Mouse (Mus musculus) CH12.LX (cell line): ENCODE results near the gene Anapc15. TPM values are rescaled to one million over a fixed set of nuclear protein-coding genes. Genes with fewer than 3 reads are reported as not detected.

ENCODE experiments used
- DNase-seq: peaks from one replicate; pipeline ENCODE4 v3.0.0-alpha.2; 2013; ENCODE audit errors: extremely low read depth
- H3K27ac ChIP-seq: 2 replicates; pipeline ENCODE4 v1.5.1; 2012; ENCODE audit warnings: low read depth, mild to moderate bottlenecking, control low read depth, moderate library complexity; ENCODE audit not compliant: insufficient read depth
- H3K27me3 ChIP-seq: replicated peaks from 2 replicates; pipeline ENCODE3; 2012; ENCODE audit warnings: inconsistent platforms
- H3K36me3 ChIP-seq, 2 experiments: replicated peaks in 1 of 2; 2 replicates each; pipeline versions ENCODE3 to v1.6.1; 2012; ENCODE audit warnings: inconsistent platforms in 1 of 2, low read length in 1 of 2, mild to moderate bottlenecking in 1 of 2, mixed read lengths in 1 of 2, moderate library complexity in 1 of 2; ENCODE audit not compliant: control insufficient read depth in 1 of 2, insufficient read depth in 1 of 2
- H3K4me1 ChIP-seq, 2 experiments: 2 replicates each; pipeline ENCODE4 v1.6.1; 2012; ENCODE audit warnings: inconsistent platforms in 1 of 2, moderate library complexity in 1 of 2; ENCODE audit not compliant: insufficient read depth in 2 of 2, control insufficient read depth in 1 of 2
- H3K4me2 ChIP-seq: 2 replicates; pipeline ENCODE4 v1.6.1; 2012; ENCODE audit warnings: low read depth, mild to moderate bottlenecking, control low read depth; ENCODE audit not compliant: poor library complexity, insufficient read depth, severe bottlenecking
- H3K4me3 ChIP-seq, 3 experiments: fragments of 150-350 bp in 1 of 3; sonication (generic) in 1 of 3; replicated peaks in 1 of 3; 2 replicates each; pipeline versions ENCODE3 to v1.5.1; 2011 to 2012; ENCODE audit warnings: low read depth in 2 of 3, low read length in 2 of 3, mild to moderate bottlenecking in 2 of 3, moderate library complexity in 2 of 3, control low read depth in 1 of 3, improper control_type of control experiment in 1 of 3, inconsistent platforms in 1 of 3, mixed read lengths in 1 of 3; ENCODE audit not compliant: poor library complexity in 1 of 3
- H3K79me2 ChIP-seq: replicated peaks from 2 replicates; pipeline ENCODE4 v1.6.1; 2012; ENCODE audit warnings: mild to moderate bottlenecking, moderate library complexity; ENCODE audit not compliant: control insufficient read depth, poor library complexity, insufficient read depth, severe bottlenecking; ENCODE audit errors: extremely low read depth
- H3K9ac ChIP-seq: 2 replicates; pipeline ENCODE4 v1.6.1; 2012; ENCODE audit warnings: low read depth, mild to moderate bottlenecking, control low read depth, moderate library complexity; ENCODE audit not compliant: insufficient read depth
- H3K9me3 ChIP-seq: replicated peaks from 2 replicates; pipeline ENCODE3; 2012; ENCODE audit warnings: low read length, inconsistent platforms, mixed read lengths
- BHLHE40 ChIP-seq: IDR thresholded peaks from 2 replicates; pipeline ENCODE4 v1.6.1; 2011; ENCODE audit warnings: mild to moderate bottlenecking, low read depth, low read length, improper control_type of control experiment
- CHD1 ChIP-seq: IDR thresholded peaks from 2 replicates; pipeline ENCODE4 v1.6.1; 2012; ENCODE audit warnings: low read depth, low read length, improper control_type of control experiment, inconsistent platforms
- CHD2 ChIP-seq: IDR thresholded peaks from 2 replicates; pipeline ENCODE4 v1.6.1; 2011; ENCODE audit warnings: low read length, improper control_type of control experiment
- ELF1 ChIP-seq: IDR thresholded peaks from 2 replicates; pipeline ENCODE4 v1.6.1; 2014; ENCODE audit warnings: low read depth, mild to moderate bottlenecking, inconsistent platforms, low read length, improper control_type of control experiment
- EP300 ChIP-seq: IDR thresholded peaks from 2 replicates; pipeline ENCODE4 v1.6.1; 2011; ENCODE audit warnings: low read length, improper control_type of control experiment
- ETS1 ChIP-seq: conservative IDR thresholded peaks from 2 replicates; pipeline ENCODE4 v1.6.1; 2012; ENCODE audit warnings: low read depth, mild to moderate bottlenecking, inconsistent platforms, low read length, improper control_type of control experiment, moderate library complexity
- HCFC1 ChIP-seq: IDR thresholded peaks from 2 replicates; pipeline ENCODE4 v1.6.1; 2012; ENCODE audit warnings: low read depth, mild to moderate bottlenecking, inconsistent platforms, low read length, improper control_type of control experiment
- IRF4 ChIP-seq: IDR thresholded peaks from 2 replicates; pipeline ENCODE4 v1.6.1; 2014; ENCODE audit warnings: low read depth, mild to moderate bottlenecking, inconsistent platforms, low read length, improper control_type of control experiment
- JUN ChIP-seq: IDR thresholded peaks from 2 replicates; pipeline ENCODE4 v1.6.1; 2011; ENCODE audit warnings: low read depth, mild to moderate bottlenecking, low read length, improper control_type of control experiment, moderate library complexity; ENCODE audit not compliant: insufficient read depth
- JUND ChIP-seq: conservative IDR thresholded peaks from 2 replicates; pipeline ENCODE4 v1.6.1; 2011; ENCODE audit warnings: low read depth, low read length, improper control_type of control experiment
- MAZ ChIP-seq: IDR thresholded peaks from 2 replicates; pipeline ENCODE4 v1.6.1; 2012; ENCODE audit warnings: low read depth, mild to moderate bottlenecking, inconsistent platforms, low read length, improper control_type of control experiment, moderate library complexity
- NELFE ChIP-seq: IDR thresholded peaks from 2 replicates; pipeline ENCODE4 v1.6.1; 2011; ENCODE audit warnings: low read depth, low read length, improper control_type of control experiment
- POLR2AphosphoS2 ChIP-seq: IDR thresholded peaks from 2 replicates; pipeline ENCODE4 v1.6.1; 2011; ENCODE audit warnings: low read depth, low read length, improper control_type of control experiment
- RAD21 ChIP-seq: IDR thresholded peaks from 2 replicates; pipeline ENCODE4 v1.6.1; 2011; ENCODE audit warnings: low read depth, mild to moderate bottlenecking, low read length, improper control_type of control experiment, moderate library complexity
- RCOR1 ChIP-seq: conservative IDR thresholded peaks from 2 replicates; pipeline ENCODE4 v1.6.1; 2012; ENCODE audit warnings: low read depth, mild to moderate bottlenecking, inconsistent platforms, low read length, improper control_type of control experiment
- SIN3A ChIP-seq: IDR thresholded peaks from 2 replicates; pipeline ENCODE4 v1.6.1; 2012; ENCODE audit warnings: low read length, improper control_type of control experiment, inconsistent platforms
- SMC3 ChIP-seq: IDR thresholded peaks from 2 replicates; pipeline ENCODE4 v1.6.1; 2011; ENCODE audit warnings: low read depth, low read length, improper control_type of control experiment
- TCF12 ChIP-seq: IDR thresholded peaks from 2 replicates; pipeline ENCODE4 v1.6.1; 2014; ENCODE audit warnings: low read depth, mild to moderate bottlenecking, inconsistent platforms, low read length, improper control_type of control experiment
- USF1 ChIP-seq: IDR thresholded peaks from 2 replicates; pipeline ENCODE4 v1.6.1; 2014; ENCODE audit warnings: low read depth, mild to moderate bottlenecking, inconsistent platforms, low read length, improper control_type of control experiment
- USF2 ChIP-seq: conservative IDR thresholded peaks from 2 replicates; pipeline ENCODE4 v1.6.1; 2011; ENCODE audit warnings: low read depth, low read length, improper control_type of control experiment
- ZKSCAN1 ChIP-seq: IDR thresholded peaks from 2 replicates; pipeline ENCODE4 v1.6.1; 2012; ENCODE audit warnings: low read depth, inconsistent platforms, low read length, improper control_type of control experiment, borderline replicate concordance
- ZMIZ1 ChIP-seq: IDR thresholded peaks from 2 replicates; pipeline ENCODE4 v1.6.1; 2012; ENCODE audit warnings: low read depth, mild to moderate bottlenecking, inconsistent platforms, low read length, improper control_type of control experiment
- ZNF384 ChIP-seq: IDR thresholded peaks from 2 replicates; pipeline ENCODE4 v1.6.1; 2012; ENCODE audit warnings: low read depth, low read length, improper control_type of control experiment, inconsistent platforms
- dilution Hi-C: fragments of 300-500 bp; cut with MboI; formaldehyde crosslinking; loops from 2 replicates; pipeline ENCODE4 v1.14.3; 2020; ENCODE audit warnings: low sequenced_read_pairs; ENCODE audit not compliant: extremely low pct_unique_long_range_greater_than_20kb, extremely low pct_ligation_motif_present
- in situ Hi-C: fragments of 300-500 bp; cut with MboI; formaldehyde crosslinking; loops from 3 replicates; pipeline ENCODE4 v1.14.3; 2019; ENCODE audit warnings: low sequenced_read_pairs, low pct_ligation_motif_present, low pct_unique_long_range_greater_than_20kb, mixed read lengths
- polyA plus RNA-seq: library from polyadenylated mRNA; unstranded; fragments of >175 nt; gene quantifications from 2 replicates; pipeline ENCODE4 v1.2.1, GENCODE M21; 2012; ENCODE audit warnings: low read depth; ENCODE audit not compliant: insufficient read length
- total RNA-seq, 2 experiments: library from RNA; depleted of rRNA; stranded (reverse); fragments of 300-350 nt in 1 of 2; fragments of >200 nt in 1 of 2; gene quantifications; 2 replicates each; pipeline ENCODE4 v1.2.3; 2012 to 2014

The Anapc15 gene
- total and polyA plus RNA-seq, 3 experiments: 69.1 to 97.1 (median 90.6) TPM

- Histone ChIP-seq H3K4me3 (peak within 1 kb of the TSS; percentile 80 to 92 (median 85)), H3K4me2 (peak within 1 kb of the TSS; percentile 67), H3K27me3 (no peaks in the 10 kb centered on the region), H3K9me3 (no peaks in the 10 kb centered on the region)
- TF ChIP-seq RCOR1 (no peak), CHD2 (peak; percentile 32; the same call in 1 of the 2 replicates), JUND (no peak), BHLHE40 (no peak), HCFC1 (0 out of 2 replicates have a peak, but pooled peaks have one; percentile 11), ZNF384 (no peak), RAD21 (no peak), IRF4 (no peak; the same call in 1 of the 2 replicates), NELFE (peak; percentile 8; the same call in 1 of the 2 replicates), POLR2AphosphoS2 (no peak), JUN (no peak), ZMIZ1 (0 out of 2 replicates have a peak, but pooled peaks have one; percentile 17), MAZ (0 out of 2 replicates have a peak, but pooled peaks have one; percentile 36), SIN3A (peak; percentile 62), SMC3 (no peak), TCF12 (peak; percentile 29; the same call in 1 of the 2 replicates), EP300 (0 out of 2 replicates have a peak, but pooled peaks have one; percentile 9), ELF1 (peak; percentile 58)
- TF ChIP-seq, all 38 proteins: peak for 9
- H3K79me2 ChIP-seq: peaks cover 19% of the 10 kb centered on the region
- DNase-seq: peak; percentile 30
- in situ Hi-C loops (no loop called here), dilution Hi-C loops (no loop called here)
- no peak within 1 kb of the TSS for H3K27ac ChIP-seq
- peaks cover 3 to 30% of the 10 kb centered on the region in 2 experiments; a peak in 3 of 4 replicates for H3K4me1 ChIP-seq
- peak within 1 kb of the TSS; percentile 64 for H3K9ac ChIP-seq
- H3K36me3 ChIP-seq: peaks cover 7 to 26% of the 10 kb centered on the region in 2 experiments
These were observed 25.7 kb upstream of the Anapc15 start, which contains the start of gene Inppl1 for GRCm38 (mm10) chr7:101837606-101838471. Gene Inppl1, minus strand, starts transcription at chr7:101838229.

DNA sequence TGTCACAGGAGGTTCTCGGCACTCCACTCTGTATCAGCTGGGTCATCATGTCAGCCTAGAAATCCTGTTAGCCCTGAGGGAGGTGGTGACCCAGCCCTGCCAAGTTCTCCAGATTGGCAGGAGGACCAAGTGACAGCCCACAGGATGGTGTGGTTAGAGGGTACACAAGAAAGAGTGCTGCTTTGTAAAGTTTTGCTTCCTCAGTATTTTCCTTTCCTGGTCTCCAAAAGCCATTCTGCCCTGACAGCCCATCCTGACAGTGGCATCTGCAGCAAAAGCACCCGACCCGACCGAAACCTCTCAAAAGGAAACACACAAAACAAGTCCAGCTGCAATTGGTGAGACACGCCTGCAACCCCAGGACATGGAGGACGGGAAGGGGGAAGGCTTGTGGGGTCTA, 19.3 kb upstream of the Anapc15 start:
- H3K79me2 ChIP-seq: no peaks in the 10 kb centered on the region
- H3K9ac ChIP-seq: no peak overlapping the region
- no peak overlapping the region for H3K4me2 ChIP-seq
- dilution Hi-C loops (no loop called here), in situ Hi-C loops (no loop called here)
- H3K4me3 ChIP-seq: no peak overlapping the region
- no peaks in the 10 kb centered on the region for H3K9me3 ChIP-seq
- TF ChIP-seq JUND (no peak), CHD2 (no peak), IRF4 (no peak), ZKSCAN1 (no peak), ZMIZ1 (no peak), JUN (no peak), POLR2AphosphoS2 (no peak), RAD21 (no peak), USF2 (no peak), CHD1 (no peak), USF1 (no peak), NELFE (no peak), ETS1 (no peak), MAZ (no peak)
- no peaks in the 10 kb centered on the region for H3K27me3 ChIP-seq
- H3K36me3 ChIP-seq: peaks cover 0 to 5% of the 10 kb centered on the region in 2 experiments
- DNase-seq: no peak
- H3K4me1 ChIP-seq: no peaks in the 10 kb centered on the region
- H3K27ac ChIP-seq: no peak overlapping the region
